Mouse (Mus musculus): Measurements from ENCODE around the gene Mamdc2. TPM values are rescaled to one million over a fixed set of nuclear protein-coding genes. Genes with fewer than 3 reads are reported as not detected.
"Not testable (repeated sequence)": the region's sequence is repeated elsewhere in the genome, so short reads cannot be mapped to it uniquely, and the experiment has no call there.

Mamdc2 gene
- polyA plus RNA-seq (2012; rRNA removed) = 0.93 and 1.4 TPM in 2 replicates

- DNase-seq (ENCODE audit: low read depth) = peak; percentile 41
Measured at GRCm38 (mm10) chr19:23447988-23448497, at the start of gene Mamdc2. Gene Mamdc2, minus strand, starts transcription at chr19:23448442.

GRCm38 (mm10) chr19:23498011-23498410 is 49.8 kb upstream of the Mamdc2 start:
- TF ChIP-seq POLR2A (IDR thresholded peaks at IDR 0.05; ENCODE audit: borderline replicate concordance, extremely low read depth, insufficient read depth, insufficient read length, poor library complexity, severe bottlenecking) (no peak), CTCF (IDR thresholded peaks at IDR 0.05; ENCODE audit: borderline replicate concordance, extremely low read depth, insufficient read depth, insufficient read length) (no peak)
- no peak for DNase-seq (ENCODE audit: low read depth)

More at GRCm38 (mm10) chr19:23447988-23448497, at the start of gene Mamdc2:
- TF ChIP-seq CTCF (IDR thresholded peaks at IDR 0.05; ENCODE audit: borderline replicate concordance, extremely low read depth, insufficient read depth, insufficient read length) (no peak), POLR2A (IDR thresholded peaks at IDR 0.05; ENCODE audit: borderline replicate concordance, extremely low read depth, insufficient read depth, insufficient read length, poor library complexity, severe bottlenecking) (no peak)

GRCm38 (mm10) chr19:23497171-23497917 is 49.1 kb upstream of the Mamdc2 start:
- peak; percentile 51 for DNase-seq (ENCODE audit: low read depth)
- TF ChIP-seq POLR2A (IDR thresholded peaks at IDR 0.05; ENCODE audit: borderline replicate concordance, extremely low read depth, insufficient read depth, insufficient read length, poor library complexity, severe bottlenecking) = no peak

GRCm38 (mm10) chr19:23496536-23496935 is 48.3 kb upstream of the Mamdc2 start:
- TF ChIP-seq CTCF (IDR thresholded peaks at IDR 0.05; ENCODE audit: borderline replicate concordance, extremely low read depth, insufficient read depth, insufficient read length) (no peak), POLR2A (IDR thresholded peaks at IDR 0.05; ENCODE audit: borderline replicate concordance, extremely low read depth, insufficient read depth, insufficient read length, poor library complexity, severe bottlenecking) (no peak)

DNA sequence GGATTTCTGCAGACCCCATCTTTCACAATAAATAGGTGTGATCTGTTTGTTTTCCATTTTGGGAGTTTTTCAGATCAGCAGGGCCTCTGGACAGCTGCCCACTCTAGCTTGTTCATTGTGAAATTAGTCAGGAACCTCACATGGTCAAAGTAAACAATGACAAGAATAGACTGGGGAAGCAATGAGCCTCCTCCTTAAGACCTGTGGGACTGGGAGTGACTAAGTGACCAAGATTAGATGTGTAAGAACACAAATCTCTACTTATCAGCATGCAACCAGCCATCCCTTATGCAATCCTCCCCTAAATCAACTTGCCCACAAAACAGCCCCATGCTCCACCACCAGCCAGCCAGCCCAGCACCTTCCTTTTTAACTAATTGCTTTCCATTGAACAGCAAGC is 44.4 kb upstream of the Mamdc2 start:
- TF ChIP-seq CTCF (IDR thresholded peaks at IDR 0.05; ENCODE audit: borderline replicate concordance, extremely low read depth, insufficient read depth, insufficient read length) (no peak), POLR2A (IDR thresholded peaks at IDR 0.05; ENCODE audit: borderline replicate concordance, extremely low read depth, insufficient read depth, insufficient read length, poor library complexity, severe bottlenecking) (no peak)
- DNase-seq (ENCODE audit: low read depth) = no peak

More at GRCm38 (mm10) chr19:23496536-23496935, 48.3 kb upstream of the Mamdc2 start:
- no peak for DNase-seq (ENCODE audit: low read depth)

DNA sequence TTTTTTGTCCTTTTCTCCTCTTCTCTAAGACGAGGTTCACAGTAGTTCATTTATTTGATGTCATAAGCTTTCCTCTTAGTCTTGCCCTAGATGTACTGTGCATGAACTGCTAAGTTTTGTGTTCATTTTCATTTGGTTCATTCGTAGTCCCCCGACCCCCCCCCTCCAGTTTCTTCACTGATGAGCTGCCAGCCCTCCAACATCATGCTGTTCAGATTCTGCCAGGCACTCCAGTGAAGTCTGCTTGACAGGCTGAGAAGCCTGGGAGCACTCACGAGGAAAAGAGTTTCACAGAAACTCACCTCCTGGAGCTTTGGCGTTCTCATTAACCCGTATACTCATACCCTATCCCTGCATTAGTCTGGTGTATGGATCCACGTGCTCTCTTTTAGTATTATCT is 42.5 kb upstream of the Mamdc2 start:
- DNase-seq (ENCODE audit: low read depth) = peak; percentile 66

- no peak for TF ChIP-seq CTCF (IDR thresholded peaks at IDR 0.05; ENCODE audit: borderline replicate concordance, extremely low read depth, insufficient read depth, insufficient read length)
- TF ChIP-seq POLR2A (IDR thresholded peaks at IDR 0.05; ENCODE audit: borderline replicate concordance, extremely low read depth, insufficient read depth, insufficient read length, poor library complexity, severe bottlenecking) = no peak
- peak; percentile 60 for DNase-seq (ENCODE audit: low read depth)
Measured at GRCm38 (mm10) chr19:23489780-23490179, 41.5 kb upstream of the Mamdc2 start.

DNA sequence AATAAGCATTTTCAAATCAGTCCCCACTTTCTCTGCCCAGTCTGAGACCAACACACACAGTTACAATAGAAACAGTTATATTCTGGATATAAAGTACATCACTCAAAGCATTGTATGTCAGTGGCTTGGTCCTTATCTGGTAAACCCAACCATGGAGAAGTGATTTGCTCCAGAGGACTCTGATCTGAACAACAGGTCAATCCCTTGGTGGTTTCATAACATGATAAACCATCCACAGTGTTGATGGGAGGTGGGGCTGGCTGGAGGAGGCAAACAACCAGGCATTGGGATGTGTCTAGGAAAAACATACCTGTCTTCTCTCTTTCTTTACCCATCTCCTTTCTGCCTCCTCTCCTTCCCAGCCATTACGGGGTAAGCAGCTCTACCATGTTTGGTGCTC is 39.2 kb upstream of the Mamdc2 start:
- no peak for TF ChIP-seq POLR2A (IDR thresholded peaks at IDR 0.05; ENCODE audit: borderline replicate concordance, extremely low read depth, insufficient read depth, insufficient read length, poor library complexity, severe bottlenecking)
- TF ChIP-seq CTCF (IDR thresholded peaks at IDR 0.05; ENCODE audit: borderline replicate concordance, extremely low read depth, insufficient read depth, insufficient read length) = no peak
- DNase-seq (ENCODE audit: low read depth) = no peak

GRCm38 (mm10) chr19:23486631-23487270 is 38.5 kb upstream of the Mamdc2 start:
- DNase-seq (ENCODE audit: low read depth) = no peak
- TF ChIP-seq CTCF (IDR thresholded peaks at IDR 0.05; ENCODE audit: borderline replicate concordance, extremely low read depth, insufficient read depth, insufficient read length) (no peak), POLR2A (IDR thresholded peaks at IDR 0.05; ENCODE audit: borderline replicate concordance, extremely low read depth, insufficient read depth, insufficient read length, poor library complexity, severe bottlenecking) (no peak)

GRCm38 (mm10) chr19:23485940-23486600 is 37.8 kb upstream of the Mamdc2 start:
- no peak for DNase-seq (ENCODE audit: low read depth)
- TF ChIP-seq POLR2A (IDR thresholded peaks at IDR 0.05; ENCODE audit: borderline replicate concordance, extremely low read depth, insufficient read depth, insufficient read length, poor library complexity, severe bottlenecking) = no peak
- TF ChIP-seq CTCF (IDR thresholded peaks at IDR 0.05; ENCODE audit: borderline replicate concordance, extremely low read depth, insufficient read depth, insufficient read length) = no peak

GRCm38 (mm10) chr19:23482571-23482970 is 34.3 kb upstream of the Mamdc2 start:
- DNase-seq (ENCODE audit: low read depth) = not testable (repeated sequence)

- TF ChIP-seq CTCF (IDR thresholded peaks at IDR 0.05; ENCODE audit: borderline replicate concordance, extremely low read depth, insufficient read depth, insufficient read length) = no peak
- no peak for DNase-seq (ENCODE audit: low read depth)
Measured at GRCm38 (mm10) chr19:23479597-23479967, 31.3 kb upstream of the Mamdc2 start.

Measured in brain, embryonic 14.5 days (tissue).